In the genomic region with DNA sequence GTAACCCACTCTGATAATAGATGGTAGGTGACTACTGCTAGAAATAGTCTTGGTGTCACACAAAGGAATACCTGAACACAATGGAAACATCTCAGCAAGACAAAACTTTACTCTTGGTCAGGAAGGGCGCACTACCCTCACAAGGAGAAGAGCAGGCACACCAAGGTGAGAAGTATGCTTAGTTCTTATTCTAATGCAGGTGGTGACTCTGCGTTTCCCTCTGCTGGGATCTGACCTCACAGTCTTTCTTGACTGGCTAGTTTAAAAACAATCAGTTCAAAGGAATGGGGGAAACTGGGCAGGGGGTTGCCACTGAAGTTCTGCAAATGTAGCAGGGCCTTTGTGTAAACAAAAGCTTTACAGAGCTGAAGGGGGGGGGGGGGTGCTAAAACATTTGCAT, we compare ENCODE assay signal across 21 mouse cellular contexts. TPM values are rescaled to one million over a fixed set of nuclear protein-coding genes. Genes with fewer than 3 reads are reported as not detected.
DNase-seq lines count a peak whose midpoint lies in the region; ATAC-seq and TF ChIP-seq lines count a peak whose summit lies in the region.
"Had no signal": no experiment of that assay in that cellular context is flagged by ENCODE, and none has a peak within 500 bp of the region (broad histone marks: within the 10 kb centered on the region; RNA-seq: fewer than 3 reads in every experiment).

No protein-coding gene starts in this region.

- H3K4me3 ChIP-seq in E14TG2a.4 (replicated peaks; ENCODE audit: low read length), result peak overlapping the region; percentile 33
- peak overlapping the region; percentile 32; the same call in 1 of the 2 replicates for H3K4me3 ChIP-seq in ES-Bruce4 (ENCODE audit: low read depth, low read length)
- H3K4me3 ChIP-seq in ES-E14 (ENCODE audit: insufficient read depth in 1 of 2, low read depth in 1 of 2, low read length in 2 of 2, poor library complexity in 1 of 2, severe bottlenecking in 1 of 2), result peak overlapping the region; percentile 19 to 35; a peak in 3 of 4 replicates
- no peak overlapping the region for H3K4me3 ChIP-seq in intestine, embryonic 15.5 days (replicated peaks)
- H3K4me3 ChIP-seq: embryonic facial prominence, embryonic 10.5 days; embryonic facial prominence, embryonic 12.5 days; forebrain, embryonic 13.5 days; forebrain, embryonic 15.5 days had no signal

- peak; percentile 62 for DNase-seq in ES-E14 (ENCODE audit: low read depth, low spot score)
- peak; percentile 50 for DNase-seq in WW6 (ENCODE audit: low read depth, low spot score)
- DNase-seq in heart, postnatal 14 days, result no peak
- no peak for DNase-seq in kidney, postnatal 10 days
- DNase-seq in left cerebral cortex, postnatal 36 days (ENCODE audit: low spot score in 2 of 2), result no peak
- DNase-seq: adrenal gland, adult 8-10 months; adrenal gland, postnatal 14 days; cerebellum, adult 11-12 months; cerebellum, adult 2 months; cerebellum, adult 9-10 months; cerebellum, postnatal 10 days; cerebellum, postnatal 25 days had no signal

- peaks cover 5% of the 10 kb centered on the region for H3K9me3 ChIP-seq in E14TG2a.4 (ENCODE audit: low read length)
- H3K9me3 ChIP-seq in ES-Bruce4 (replicated peaks; ENCODE audit: control insufficient read depth, insufficient read depth, low read length, poor library complexity, severe bottlenecking), result peaks cover 4% of the 10 kb centered on the region; the same call in 1 of the 2 replicates
- no peaks in the 10 kb centered on the region for H3K9me3 ChIP-seq in ES-E14 (ENCODE audit: control insufficient read depth, insufficient read depth, low read depth, low read length)
- no peaks in the 10 kb centered on the region for H3K9me3 ChIP-seq in intestine, embryonic 15.5 days
- H3K9me3 ChIP-seq: embryonic facial prominence, embryonic 10.5 days; embryonic facial prominence, embryonic 12.5 days; forebrain, embryonic 13.5 days; forebrain, embryonic 15.5 days had no signal

- TF ChIP-seq EP300 in ES-Bruce4 (IDR thresholded peaks at IDR 0.05; ENCODE audit: insufficient read depth, low read depth, low read length), result peak; percentile 89

- WGBS in intestine, embryonic 15.5 days, result 46% methylated on average over 2 of the region's 2 CpGs

- peaks cover 3% of the 10 kb centered on the region; the same call in 1 of the 2 replicates for H3K36me3 ChIP-seq in E14TG2a.4 (ENCODE audit: insufficient read depth, low read length)
- H3K36me3 ChIP-seq in ES-Bruce4 (ENCODE audit: control insufficient read depth, insufficient read depth, low read length, poor library complexity, severe bottlenecking), result no peaks in the 10 kb centered on the region
- H3K36me3 ChIP-seq in ES-E14 (ENCODE audit: control insufficient read depth, insufficient read depth, low read length, poor library complexity, severe bottlenecking), result no peaks in the 10 kb centered on the region; the same call in 1 of the 2 replicates
- H3K36me3 ChIP-seq in intestine, embryonic 15.5 days, result no peaks in the 10 kb centered on the region
- H3K36me3 ChIP-seq: embryonic facial prominence, embryonic 10.5 days; embryonic facial prominence, embryonic 12.5 days; forebrain, embryonic 15.5 days had no signal

- no peak for TF ChIP-seq POLR2A in ES-Bruce4 (IDR thresholded peaks at IDR 0.05; ENCODE audit: insufficient read depth, low read length)

- peak overlapping the region; percentile 47; the same call in 1 of the 2 replicates for H3K9ac ChIP-seq in ES-Bruce4 (ENCODE audit: low read depth, poor library complexity, severe bottlenecking)
- H3K9ac ChIP-seq in ES-E14 (ENCODE audit: insufficient read depth, low read depth, low read length, poor library complexity, severe bottlenecking), result no peak overlapping the region; the same call in 1 of the 2 replicates
- no peak overlapping the region for H3K9ac ChIP-seq in intestine, embryonic 15.5 days
- H3K9ac ChIP-seq: embryonic facial prominence, embryonic 12.5 days; forebrain, embryonic 13.5 days; forebrain, embryonic 15.5 days; forebrain, postnatal 0 days had no signal

- peak overlapping the region; percentile 100 for H3K27ac ChIP-seq in ES-Bruce4 (ENCODE audit: insufficient read depth, low read length)
- H3K27ac ChIP-seq in ES-E14 (ENCODE audit: insufficient read depth, low read depth, low read length, poor library complexity, severe bottlenecking), result peak overlapping the region; percentile 93
- no peak overlapping the region for H3K27ac ChIP-seq in intestine, embryonic 15.5 days
- H3K27ac ChIP-seq: embryonic facial prominence, embryonic 10.5 days; embryonic facial prominence, embryonic 12.5 days; forebrain, embryonic 13.5 days; forebrain, embryonic 15.5 days had no signal

- H3K4me2 ChIP-seq in intestine, embryonic 15.5 days (replicated peaks), result no peak overlapping the region
- H3K4me2 ChIP-seq: embryonic facial prominence, embryonic 12.5 days; forebrain, embryonic 13.5 days; forebrain, embryonic 15.5 days had no signal

- H3K27me3 ChIP-seq in E14TG2a.4 (ENCODE audit: insufficient read depth, low read length) (no peaks in the 10 kb centered on the region), ES-Bruce4 (ENCODE audit: control insufficient read depth, insufficient read depth, low read length, poor library complexity, severe bottlenecking) (no peaks in the 10 kb centered on the region)
- H3K27me3 ChIP-seq in intestine, embryonic 15.5 days (replicated peaks), result no peaks in the 10 kb centered on the region
- H3K27me3 ChIP-seq: embryonic facial prominence, embryonic 12.5 days; forebrain, embryonic 13.5 days; forebrain, embryonic 15.5 days had no signal

- ATAC-seq in intestine, embryonic 15.5 days, result no peak
- ATAC-seq: activated CD4-positive, CD25-positive, alpha-beta regulatory T cell, adult 4 months; forebrain, embryonic 13.5 days; forebrain, embryonic 15.5 days had no signal

- in situ Hi-C loops in ES-E14 (cut with MboI; ENCODE audit: low sequenced_read_pairs in 2 of 2, unreplicated experiment in 2 of 2), result no loop called here

- peaks cover 71% of the 10 kb centered on the region for H3K4me1 ChIP-seq in E14TG2a.4 (replicated peaks; ENCODE audit: low read depth, low read length)
- H3K4me1 ChIP-seq in ES-Bruce4 (ENCODE audit: control insufficient read depth, insufficient read depth, low read length), result peaks cover 8% of the 10 kb centered on the region
- H3K4me1 ChIP-seq in ES-E14 (ENCODE audit: control insufficient read depth in 2 of 2, insufficient read depth in 2 of 2, low read length in 2 of 2, poor library complexity in 1 of 2), result peaks cover 9 to 22% of the 10 kb centered on the region in 2 experiments; a peak in 3 of 4 replicates
- H3K4me1 ChIP-seq in intestine, embryonic 15.5 days (replicated peaks), result no peaks in the 10 kb centered on the region
- H3K4me1 ChIP-seq: embryonic facial prominence, embryonic 10.5 days; embryonic facial prominence, embryonic 12.5 days; forebrain, embryonic 13.5 days; forebrain, embryonic 15.5 days had no signal

- no peak for TF ChIP-seq CTCF in E14TG2a.4 (conservative IDR thresholded peaks at IDR 0.05; ENCODE audit: low read length)
- TF ChIP-seq CTCF in ES-Bruce4 (IDR thresholded peaks at IDR 0.05; ENCODE audit: low read depth, low read length), result no peak

- intact Hi-C loops in heart, postnatal 14 days (cut with DNase I), result no loop called here
- intact Hi-C loops in left cerebral cortex, postnatal 36 days (cut with DNase I), result no loop called here

TF ChIP-seq in ES-E14, 5 proteins besides CTCF, POLR2A, EP300 and RAD21:
- TF ChIP-seq MAFK (IDR thresholded peaks at IDR 0.05; ENCODE audit: insufficient read depth, low read depth, low read length), result peak; percentile 81
- no peak for TF ChIP-seq ZC3H11A (IDR thresholded peaks at IDR 0.05; ENCODE audit: borderline replicate concordance, low read depth, low read length)
- TF ChIP-seq HCFC1 (IDR thresholded peaks at IDR 0.05; ENCODE audit: borderline replicate concordance, insufficient read depth, low read length), result no peak

RNA-seq across cellular contexts. Expression of gene Phc1, which starts 25.9 kb away (rescaled TPM):
- 206 and 226 TPM in 2 replicates for polyA plus RNA-seq in ES-Bruce4 (2011; ENCODE audit: insufficient read depth, insufficient read length, low read depth, missing spikeins)
- total RNA-seq in ES-E14 (2012; rRNA removed), result 169 and 238 TPM in 2 replicates
- 10 to 100 TPM; 15.4 to 15.9 TPM for total RNA-seq in heart, postnatal 14 days (2021)
- total RNA-seq in left cerebral cortex, postnatal 36 days (2021), result 10 to 100 TPM; 60.1 to 62.5 TPM
- polyA plus RNA-seq in intestine, embryonic 15.5 days (2015; fragmentation: Nextera tagmentation; extraction: Ambion mirVana), result 9.3 and 10.1 TPM in 2 replicates

RNA-seq across cellular contexts. Expression of gene M6pr, which starts 57.8 kb away (rescaled TPM):
- polyA plus RNA-seq in ES-Bruce4 (2011; ENCODE audit: insufficient read depth, insufficient read length, low read depth, missing spikeins), result 98.5 and 104 TPM in 2 replicates
- 297 and 332 TPM in 2 replicates for total RNA-seq in ES-E14 (2012; rRNA removed)
- total RNA-seq in heart, postnatal 14 days (2021), result 10 to 100 TPM; 38.0 to 40.1 TPM
- 10 to 100 TPM; 67.7 to 69.8 TPM for total RNA-seq in left cerebral cortex, postnatal 36 days (2021)
- polyA plus RNA-seq in intestine, embryonic 15.5 days (2015; fragmentation: Nextera tagmentation; extraction: Ambion mirVana), result 132 and 134 TPM in 2 replicates

Comparison
In these comparisons a context has a peak if more than half of its experiments do, and no peak if none do; other contexts are left out.
1. DNase-seq: peak in ES-E14 (single experiment) and WW6 (single experiment); none in heart, postnatal 14 days (0 of 2), kidney, postnatal 10 days (single experiment) and left cerebral cortex, postnatal 36 days (0 of 2).